Mouse (Mus musculus) heart, postnatal 25 days (tissue): ENCODE measurements around the gene Il1a. TPM values are rescaled to one million over a fixed set of nuclear protein-coding genes. Genes with fewer than 3 reads are reported as not detected.

Experiments
- DNase-seq: peaks from one replicate; pipeline ENCODE4 v3.0.0; 2022; ENCODE audit warnings: low spot score
- intact Hi-C: fragments of 180-260 bp; cut with DNase I; formaldehyde crosslinking; loops from one replicate; pipeline ENCODE4 v1.15.1; 2025
- total RNA-seq, 2 experiments: library from RNA; stranded (reverse); gene quantifications; 2 replicates each; pipeline ENCODE4 v1.2.3; 2021

Il1a gene
- total RNA-seq = not detected

- no peak for DNase-seq
- intact Hi-C loops = no loop called here
These were observed at the start of gene Il1a for GRCm38 (mm10) chr2:129309836-129310235. Gene Il1a (minus strand): TSS chr2:129309972.

GRCm38 (mm10) chr2:129338138-129338621 is 28.4 kb upstream of the Il1a start:
- no peak for DNase-seq
- intact Hi-C loops = no loop called here

- intact Hi-C loops = no loop called here
- DNase-seq = no peak
These were observed 23.7 kb upstream of the Il1a start for GRCm38 (mm10) chr2:129333471-129333870.

GRCm38 (mm10) chr2:129330540-129330939 is 20.8 kb upstream of the Il1a start:
- intact Hi-C loops = no loop called here
- no peak for DNase-seq

GRCm38 (mm10) chr2:129330024-129330423 is 20.3 kb upstream of the Il1a start:
- intact Hi-C loops = no loop called here
- DNase-seq = no peak

- no peak for DNase-seq
- intact Hi-C loops = no loop called here
These were observed 18.5 kb upstream of the Il1a start for GRCm38 (mm10) chr2:129328238-129328637.

GRCm38 (mm10) chr2:129324216-129324615 is 14.4 kb upstream of the Il1a start:
- no peak for DNase-seq
- intact Hi-C loops = no loop called here

- intact Hi-C loops = no loop called here
- no peak for DNase-seq
These were observed 12.4 kb upstream of the Il1a start for GRCm38 (mm10) chr2:129322117-129322635.

GRCm38 (mm10) chr2:129320033-129320605 is 10.3 kb upstream of the Il1a start:
- DNase-seq = no peak
- intact Hi-C loops = no loop called here

- intact Hi-C loops = no loop called here
- DNase-seq = no peak
These were observed 6.1 kb upstream of the Il1a start for GRCm38 (mm10) chr2:129315831-129316230.

GRCm38 (mm10) chr2:129314880-129315279 is 5.1 kb upstream of the Il1a start:
- intact Hi-C loops = no loop called here
- no peak for DNase-seq

- intact Hi-C loops = no loop called here
- no peak for DNase-seq
These were observed 4.2 kb upstream of the Il1a start for GRCm38 (mm10) chr2:129313934-129314333.

- intact Hi-C loops = no loop called here
- no peak for DNase-seq
These were observed 3.8 kb downstream of the Il1a start for GRCm38 (mm10) chr2:129306020-129306419.

GRCm38 (mm10) chr2:129297589-129297982 is 12.2 kb downstream of the Il1a start:
- intact Hi-C loops = loop anchor here (5.0 kb wide), 2 partner anchors 90 to 110 kb away; no protein-coding TSS in a partner anchor

GRCm38 (mm10) chr2:129296671-129297588 is 12.8 kb downstream of the Il1a start, which contains the start of gene Ckap2l:
Gene Ckap2l (minus strand): TSS chr2:129297212.
- intact Hi-C loops = loop anchor here (5.0 kb wide), 2 partner anchors 90 to 110 kb away; no protein-coding TSS in a partner anchor
- peak; percentile 97 for DNase-seq

More at GRCm38 (mm10) chr2:129297589-129297982, 12.2 kb downstream of the Il1a start:
- no peak for DNase-seq

GRCm38 (mm10) chr2:129296086-129296485 is 13.7 kb downstream of the Il1a start:
- no peak for DNase-seq
- intact Hi-C loops = loop anchor here (5.0 kb wide), 2 partner anchors 91 to 111 kb away; no protein-coding TSS in a partner anchor

GRCm38 (mm10) chr2:129295075-129295474 is 14.7 kb downstream of the Il1a start:
- DNase-seq = no peak
- intact Hi-C loops = loop anchor here (5.0 kb wide), 2 partner anchors 92 to 112 kb away; no protein-coding TSS in a partner anchor

GRCm38 (mm10) chr2:129273823-129274222 is 35.9 kb downstream of the Il1a start:
- intact Hi-C loops = no loop called here

GRCm38 (mm10) chr2:129270621-129271020 is 39.2 kb downstream of the Il1a start:
- intact Hi-C loops = no loop called here
- DNase-seq = no peak

More at GRCm38 (mm10) chr2:129273823-129274222, 35.9 kb downstream of the Il1a start:
- no peak for DNase-seq

GRCm38 (mm10) chr2:129269986-129270385 is 39.8 kb downstream of the Il1a start:
- no peak for DNase-seq
- intact Hi-C loops = no loop called here
